Mouse (Mus musculus) neural tube, embryonic 11.5 days (tissue): Measurements from ENCODE around the gene Helz. TPM values are rescaled to one million over a fixed set of nuclear protein-coding genes. Genes with fewer than 3 reads are reported as not detected.
"Not testable (repeated sequence)": the region's sequence is repeated elsewhere in the genome, so short reads cannot be mapped to it uniquely, and the experiment has no call there.

ENCODE experiments used
- ATAC-seq: fragments of 200-750 bp; cut with Nextera tagmentation; 2 replicates; pipeline ENCODE4 v1.8.0; 2017; ENCODE audit warnings: moderate number of reproducible peaks, mild to moderate bottlenecking, moderate TSS enrichment, moderate library complexity; ENCODE audit not compliant: insufficient read depth, low FRiP score, low TSS enrichment
- DNase-seq: peaks from one replicate; pipeline ENCODE4 v3.0.0-alpha.2; 2015; ENCODE audit warnings: low spot score
- H3K27ac ChIP-seq: fragments of 300-500 bp; sonication (generic); 2 replicates; pipeline ENCODE4 v1.5.1; 2014; ENCODE audit warnings: low read depth, mild to moderate bottlenecking, low read length
- H3K27me3 ChIP-seq: fragments of 300-500 bp; sonication (generic); 2 replicates; pipeline ENCODE4 v1.6.1; 2014; ENCODE audit warnings: mild to moderate bottlenecking, low read length, mixed read lengths; ENCODE audit not compliant: control insufficient read depth, insufficient read depth
- H3K36me3 ChIP-seq: fragments of 300-500 bp; sonication (generic); 2 replicates; pipeline ENCODE4 v1.6.1; 2014; ENCODE audit warnings: mild to moderate bottlenecking, low read length, moderate library complexity, mixed read lengths; ENCODE audit not compliant: control insufficient read depth, insufficient read depth
- H3K4me1 ChIP-seq: fragments of 300-500 bp; sonication (generic); 2 replicates; pipeline ENCODE4 v1.6.1; 2014; ENCODE audit warnings: low read length, mixed read lengths; ENCODE audit not compliant: control insufficient read depth, insufficient read depth
- H3K4me2 ChIP-seq: fragments of 300-500 bp; sonication (generic); 2 replicates; pipeline ENCODE4 v1.6.1; 2014; ENCODE audit warnings: low read depth, mild to moderate bottlenecking, moderate library complexity
- H3K4me3 ChIP-seq: fragments of 300-500 bp; sonication (generic); 2 replicates; pipeline ENCODE4 v1.5.1; 2014; ENCODE audit warnings: low read depth, low read length
- H3K9ac ChIP-seq: fragments of 300-500 bp; sonication (generic); 2 replicates; pipeline ENCODE4 v1.6.1; 2014; ENCODE audit warnings: mild to moderate bottlenecking, low read length
- H3K9me3 ChIP-seq: fragments of 300-500 bp; sonication (generic); 2 replicates; pipeline ENCODE4 v1.6.1; 2016; ENCODE audit warnings: low read length; ENCODE audit not compliant: control insufficient read depth
- WGBS: fragments of 180-500 bp; shearing (Covaris S2); extraction: QIAGEN DNeasy Blood & Tissue Kit; methylation state at CpG from one replicate; pipeline ENCODE4 v1.1.7; 2014; 5-methylcytosine and 5-hydroxymethylcytosine counted together
- polyA plus RNA-seq: library from polyadenylated mRNA; unstranded; fragments of >200 nt; fragmentation: Nextera tagmentation; extraction: Ambion mirVana; gene quantifications from 2 replicates; pipeline ENCODE4 v1.2.1, GENCODE M21; 2014

Helz gene
- polyA plus RNA-seq, 1 experiment from 2014 or later = 23.5 TPM

GRCm38 (mm10) chr11:107540339-107540738 is 7.4 kb upstream of the Helz start:
- H3K4me2 ChIP-seq = no peak overlapping the region
- no peaks in the 10 kb centered on the region for H3K4me1 ChIP-seq
- DNase-seq = no peak
- no peaks in the 10 kb centered on the region for H3K36me3 ChIP-seq
- H3K9ac ChIP-seq = no peak overlapping the region
- no peak for ATAC-seq
- no peak overlapping the region for H3K27ac ChIP-seq
- 65% methylated on average over 1 of the region's 1 CpGs for WGBS
- no peaks in the 10 kb centered on the region for H3K9me3 ChIP-seq
- no peak overlapping the region for H3K4me3 ChIP-seq
- no peaks in the 10 kb centered on the region for H3K27me3 ChIP-seq

- no peaks in the 10 kb centered on the region for H3K9me3 ChIP-seq
- H3K4me2 ChIP-seq = peak overlapping the region; percentile 98
- H3K4me3 ChIP-seq = no peak overlapping the region
- WGBS = 25% methylated on average over 13 of the region's 13 CpGs
- H3K9ac ChIP-seq = no peak overlapping the region
- no peak for DNase-seq
- no peaks in the 10 kb centered on the region for H3K27me3 ChIP-seq
- 0 out of 2 replicates have a peak, but pooled peaks cover 2% of the 10 kb centered on the region for H3K4me1 ChIP-seq
- no peak for ATAC-seq
- no peaks in the 10 kb centered on the region for H3K36me3 ChIP-seq
- H3K27ac ChIP-seq = no peak overlapping the region
These were observed 1.8 kb upstream of the Helz start for GRCm38 (mm10) chr11:107545747-107546476.

GRCm38 (mm10) chr11:107546667-107547301 is 946 bp upstream of the Helz start:
- peak overlapping the region; percentile 90 for H3K9ac ChIP-seq
- peak overlapping the region; percentile 97 for H3K4me3 ChIP-seq
- H3K4me1 ChIP-seq = 0 out of 2 replicates have a peak, but pooled peaks cover 2% of the 10 kb centered on the region
- no peaks in the 10 kb centered on the region for H3K9me3 ChIP-seq
- peak overlapping the region; percentile 75; the same call in 1 of the 2 replicates for H3K27ac ChIP-seq
- 0% methylated on average over 37 of the region's 37 CpGs for WGBS
- ATAC-seq (peak; percentile 75), DNase-seq (peak; percentile 73)
- no peaks in the 10 kb centered on the region for H3K27me3 ChIP-seq
- no peaks in the 10 kb centered on the region for H3K36me3 ChIP-seq
- peak overlapping the region; percentile 98 for H3K4me2 ChIP-seq

- 8% methylated on average over 35 of the region's 39 CpGs for WGBS
- DNase-seq = no peak
- Histone ChIP-seq H3K4me3 (peak overlapping the region; percentile 97), H3K4me2 (peak overlapping the region; percentile 98), H3K4me1 (0 out of 2 replicates have a peak, but pooled peaks cover 2% of the 10 kb centered on the region), H3K27ac (peak overlapping the region; percentile 75), H3K9ac (peak overlapping the region; percentile 90), H3K36me3 (no peaks in the 10 kb centered on the region), H3K9me3 (no peaks in the 10 kb centered on the region), H3K27me3 (no peaks in the 10 kb centered on the region)
- ATAC-seq = peak; percentile 20; the same call in 1 of the 2 replicates
These were observed 660 bp downstream of the Helz start for GRCm38 (mm10) chr11:107548204-107548975.

- Histone ChIP-seq H3K4me3 (no peak overlapping the region), H3K27ac (no peak overlapping the region), H3K27me3 (no peaks in the 10 kb centered on the region), H3K9ac (no peak overlapping the region), H3K36me3 (0 out of 2 replicates have a peak, but pooled peaks cover 2% of the 10 kb centered on the region), H3K9me3 (no peaks in the 10 kb centered on the region), H3K4me2 (no peak overlapping the region), H3K4me1 (no peaks in the 10 kb centered on the region)
- 99% methylated on average over 5 of the region's 5 CpGs for WGBS
- no peak for ATAC-seq
- DNase-seq = no peak
These were observed 12.1 kb downstream of the Helz start for GRCm38 (mm10) chr11:107559874-107560273.

GRCm38 (mm10) chr11:107567431-107567830 is 19.7 kb downstream of the Helz start:
- H3K4me3 ChIP-seq = no peak overlapping the region
- H3K9me3 ChIP-seq = no peaks in the 10 kb centered on the region
- H3K9ac ChIP-seq = no peak overlapping the region
- no peaks in the 10 kb centered on the region for H3K4me1 ChIP-seq
- H3K4me2 ChIP-seq = no peak overlapping the region
- DNase-seq (no peak), ATAC-seq (no peak)
- 92% methylated on average over 3 of the region's 3 CpGs for WGBS
- no peaks in the 10 kb centered on the region; the same call in 1 of the 2 replicates for H3K36me3 ChIP-seq
- H3K27me3 ChIP-seq = no peaks in the 10 kb centered on the region
- no peak overlapping the region for H3K27ac ChIP-seq

- no peak overlapping the region for H3K27ac ChIP-seq
- 96% methylated on average over 6 of the region's 6 CpGs for WGBS
- no peak overlapping the region for H3K4me2 ChIP-seq
- no peak for ATAC-seq
- H3K36me3 ChIP-seq = no peaks in the 10 kb centered on the region; the same call in 1 of the 2 replicates
- no peaks in the 10 kb centered on the region for H3K27me3 ChIP-seq
- peaks cover 3% of the 10 kb centered on the region; the same call in 1 of the 2 replicates for H3K4me1 ChIP-seq
- no peak overlapping the region for H3K4me3 ChIP-seq
- DNase-seq = no peak
- H3K9me3 ChIP-seq = no peaks in the 10 kb centered on the region
- no peak overlapping the region for H3K9ac ChIP-seq
These were observed 20.8 kb downstream of the Helz start for GRCm38 (mm10) chr11:107568466-107568995.

- not testable (repeated sequence) for H3K4me2 ChIP-seq, H3K9ac ChIP-seq, H3K36me3 ChIP-seq, DNase-seq, H3K9me3 ChIP-seq, H3K4me1 ChIP-seq, ATAC-seq, H3K4me3 ChIP-seq, H3K27ac ChIP-seq, H3K27me3 ChIP-seq
- WGBS = 90% methylated on average over 8 of the region's 8 CpGs
These were observed 23.2 kb downstream of the Helz start for GRCm38 (mm10) chr11:107570891-107571290.
